In the genomic region with DNA sequence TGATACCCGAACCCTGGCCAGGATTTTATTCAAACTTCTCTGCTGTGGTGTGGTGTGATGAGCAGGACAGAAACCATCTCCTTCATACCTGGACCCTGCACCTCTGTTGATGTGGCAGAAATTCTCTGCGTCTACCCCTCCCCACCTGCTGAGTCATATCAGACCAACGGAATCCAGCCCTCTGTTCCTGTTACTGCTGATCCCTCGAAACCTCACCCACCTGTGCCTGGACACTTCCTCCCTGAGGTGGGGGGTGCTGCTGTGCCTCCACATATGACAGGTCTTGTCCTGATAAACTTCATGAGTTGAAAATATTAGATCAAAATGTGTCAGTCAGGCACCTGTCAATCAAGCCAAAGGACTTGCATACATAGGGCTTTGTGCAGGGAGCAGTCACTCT, we compare ENCODE assay signal across 31 mouse cellular contexts. TPM values are rescaled to one million over a fixed set of nuclear protein-coding genes. Genes with fewer than 3 reads are reported as not detected.
DNase-seq lines count a peak whose midpoint lies in the region; ATAC-seq and TF ChIP-seq lines count a peak whose summit lies in the region.
"Had no signal": no experiment of that assay in that cellular context is flagged by ENCODE, and none has a peak within 500 bp of the region (broad histone marks: within the 10 kb centered on the region; RNA-seq: fewer than 3 reads in every experiment).

No protein-coding gene starts in this region.

- no peaks in the 10 kb centered on the region for H3K36me3 ChIP-seq in testis, adult 2 months (ENCODE audit: control insufficient read depth, insufficient read depth, low read length)
- no peaks in the 10 kb centered on the region for H3K36me3 ChIP-seq in G1E (replicated peaks)
- no peaks in the 10 kb centered on the region for H3K36me3 ChIP-seq in neural tube, embryonic 15.5 days
- H3K36me3 ChIP-seq: embryonic facial prominence, embryonic 10.5 days; embryonic facial prominence, embryonic 13.5 days; forebrain, embryonic 12.5 days; forebrain, embryonic 15.5 days; heart, embryonic 10.5 days; heart, embryonic 13.5 days had no signal

- H3K4me2 ChIP-seq in neural tube, embryonic 15.5 days, result no peak overlapping the region
- H3K4me2 ChIP-seq: embryonic facial prominence, embryonic 13.5 days; forebrain, embryonic 12.5 days; forebrain, embryonic 15.5 days; heart, embryonic 13.5 days; hindbrain, embryonic 14.5 days had no signal

- no peaks in the 10 kb centered on the region for H3K9me3 ChIP-seq in G1E (replicated peaks)
- no peaks in the 10 kb centered on the region for H3K9me3 ChIP-seq in neural tube, embryonic 15.5 days (replicated peaks)
- H3K9me3 ChIP-seq: embryonic facial prominence, embryonic 10.5 days; embryonic facial prominence, embryonic 13.5 days; forebrain, embryonic 12.5 days; forebrain, embryonic 15.5 days; heart, embryonic 10.5 days had no signal

- no peak for TF ChIP-seq POLR2A in testis, adult 2 months (IDR thresholded peaks at IDR 0.05; ENCODE audit: control insufficient read depth, low read depth, low read length)

- no peak for TF ChIP-seq CTCF in testis, adult 2 months (IDR thresholded peaks at IDR 0.05; ENCODE audit: control insufficient read depth, insufficient read depth, insufficient replicate concordance, low read depth, low read length)
- no peak for TF ChIP-seq CTCF in G1E (IDR thresholded peaks at IDR 0.05; ENCODE audit: low read depth, low read length)

- 83% methylated on average over 4 of the region's 4 CpGs for WGBS in neural tube, embryonic 15.5 days

- peaks cover 3% of the 10 kb centered on the region for H3K4me1 ChIP-seq in testis, adult 2 months (ENCODE audit: control insufficient read depth, insufficient read depth, low read length)
- H3K4me1 ChIP-seq in G1E (ENCODE audit: insufficient read depth, low read depth, low read length), result peaks cover 42% of the 10 kb centered on the region
- H3K4me1 ChIP-seq in neural tube, embryonic 15.5 days, result no peaks in the 10 kb centered on the region
- H3K4me1 ChIP-seq: embryonic facial prominence, embryonic 10.5 days; embryonic facial prominence, embryonic 13.5 days; forebrain, embryonic 12.5 days; forebrain, embryonic 15.5 days; heart, embryonic 10.5 days had no signal

- H3K27ac ChIP-seq in testis, adult 2 months (ENCODE audit: control insufficient read depth, insufficient read depth, low read depth, low read length), result peak overlapping the region; percentile 94
- no peak overlapping the region for H3K27ac ChIP-seq in neural tube, embryonic 15.5 days (replicated peaks)
- H3K27ac ChIP-seq: embryonic facial prominence, embryonic 10.5 days; embryonic facial prominence, embryonic 13.5 days; forebrain, embryonic 12.5 days; forebrain, embryonic 15.5 days; heart, embryonic 10.5 days; heart, embryonic 13.5 days; hindbrain, embryonic 14.5 days; hindbrain, postnatal 0 days had no signal

- peak overlapping the region; percentile 84 for H3K4me3 ChIP-seq in testis, adult 2 months (ENCODE audit: control insufficient read depth, low read depth, low read length)
- H3K4me3 ChIP-seq in G1E (ENCODE audit: low read depth, low read length), result peak overlapping the region; percentile 33; the same call in 1 of the 2 replicates
- no peak overlapping the region for H3K4me3 ChIP-seq in neural tube, embryonic 15.5 days (replicated peaks)
- H3K4me3 ChIP-seq: embryonic facial prominence, embryonic 10.5 days; embryonic facial prominence, embryonic 13.5 days; erythroblast, embryonic 14.5 days; forebrain, embryonic 12.5 days; forebrain, embryonic 15.5 days; heart, embryonic 10.5 days; heart, embryonic 13.5 days had no signal

- H3K27me3 ChIP-seq in testis, adult 2 months (ENCODE audit: control insufficient read depth, insufficient read depth, low read length), result no peaks in the 10 kb centered on the region
- H3K27me3 ChIP-seq in G1E (ENCODE audit: insufficient read depth, low read length), result peaks cover 13% of the 10 kb centered on the region
- no peaks in the 10 kb centered on the region for H3K27me3 ChIP-seq in neural tube, embryonic 15.5 days (replicated peaks)
- H3K27me3 ChIP-seq: embryonic facial prominence, embryonic 13.5 days; forebrain, embryonic 12.5 days; forebrain, embryonic 15.5 days; heart, embryonic 13.5 days had no signal

- no peak overlapping the region for H3K9ac ChIP-seq in neural tube, embryonic 15.5 days (replicated peaks)
- H3K9ac ChIP-seq: embryonic facial prominence, embryonic 13.5 days; forebrain, embryonic 12.5 days; forebrain, embryonic 15.5 days; heart, embryonic 13.5 days; hindbrain, embryonic 14.5 days had no signal

- DNase-seq in testis, postnatal 10 days (ENCODE audit: low spot score), result no peak
- DNase-seq in G1E (ENCODE audit: low spot score), result peak; percentile 63
- peak; percentile 69 for DNase-seq in induced T-regulatory cell, adult 2 months (ENCODE audit: low read depth)
- DNase-seq in right cerebral cortex, postnatal 4 days, result no peak
- DNase-seq in heart, adult 9 months (ENCODE audit: low spot score in 2 of 2), result no peak
- DNase-seq: adrenal gland, adult 8-10 months; adrenal gland, postnatal 25 days; B cell, adult 2 months; cerebellum, adult 18-20 months; cerebellum, adult 9-10 months; cerebellum, postnatal 36 days; embryo, embryonic 11 days; gastrocnemius, postnatal 10 days; gastrocnemius, postnatal 36 days; heart, adult 18-20 months; heart, postnatal 14 days; heart, postnatal 4 days had no signal

- peak; percentile 57 for ATAC-seq in G1E (ENCODE audit: extremely low read depth, insufficient number of reproducible peaks, low FRiP score, poor library complexity, severe bottlenecking)
- ATAC-seq in megakaryocyte-erythroid progenitor cell, adult 5-6 weeks (replicated peaks; ENCODE audit: low FRiP score, low TSS enrichment, poor library complexity, severe bottlenecking), result peak; percentile 52; the same call in 1 of the 2 replicates
- no peak for ATAC-seq in neural tube, embryonic 15.5 days (ENCODE audit: low FRiP score)
- ATAC-seq: activated CD4-positive, CD25-positive, alpha-beta regulatory T cell, adult 4 months; forebrain, embryonic 15.5 days; hindbrain, postnatal 0 days; intestine, postnatal 0 days had no signal

RNA-seq across cellular contexts. Expression of gene Gm10282, which starts 19.8 kb away (rescaled TPM):
- polyA plus RNA-seq in testis, adult 2 months (2012; rRNA removed), result 1.1 and 1.7 TPM in 2 replicates
- total RNA-seq in G1E (2014; fragmentation: Nextera tagmentation) (66.3 and 84.2 TPM in 2 replicates), G1E (2017) (80.3 and 87.9 TPM in 2 replicates)
- polyA plus RNA-seq in G1E (2012), result 164 and 205 TPM in 2 replicates
- total RNA-seq in megakaryocyte-erythroid progenitor cell, adult 5-6 weeks (2014; fragmentation: Nextera tagmentation), result 6.8 and 12.5 TPM in 2 replicates
- 7.4 and 11.2 TPM in 2 replicates for total RNA-seq in megakaryocyte-erythroid progenitor cell, adult 5-6 weeks (2017)
- polyA plus RNA-seq in neural tube, embryonic 15.5 days (2015; fragmentation: Nextera tagmentation; extraction: Ambion mirVana), result 10.9 and 13.0 TPM in 2 replicates

RNA-seq across cellular contexts. Expression of gene Klf2, which starts 33.5 kb away (rescaled TPM):
- 10.6 and 13.5 TPM in 2 replicates for polyA plus RNA-seq in testis, adult 2 months (2012; rRNA removed)
- total RNA-seq in G1E (2014; fragmentation: Nextera tagmentation) (not detected in 2 replicates), G1E (2017) (0.11 and 0.12 TPM in 2 replicates)
- polyA plus RNA-seq in G1E (2012), result 1.1 and 1.9 TPM in 2 replicates
- total RNA-seq in megakaryocyte-erythroid progenitor cell, adult 5-6 weeks (2014; fragmentation: Nextera tagmentation), result 4.0 and 4.4 TPM in 2 replicates
- total RNA-seq in megakaryocyte-erythroid progenitor cell, adult 5-6 weeks (2017), result 2.3 and 5.1 TPM in 2 replicates
- polyA plus RNA-seq in neural tube, embryonic 15.5 days (2015; fragmentation: Nextera tagmentation; extraction: Ambion mirVana), result 6.7 and 7.9 TPM in 2 replicates

RNA-seq across cellular contexts. Expression of gene Ap1m1, which starts 45.5 kb away (rescaled TPM):
- polyA plus RNA-seq in testis, adult 2 months (2012; rRNA removed), result 405 and 422 TPM in 2 replicates
- total RNA-seq in G1E (2014; fragmentation: Nextera tagmentation) (49.8 and 62.7 TPM in 2 replicates), G1E (2017) (35.0 and 39.4 TPM in 2 replicates)
- polyA plus RNA-seq in G1E (2012), result 93.8 and 98.3 TPM in 2 replicates
- total RNA-seq in megakaryocyte-erythroid progenitor cell, adult 5-6 weeks (2014; fragmentation: Nextera tagmentation), result 110 and 155 TPM in 2 replicates
- 63.6 and 64.8 TPM in 2 replicates for total RNA-seq in megakaryocyte-erythroid progenitor cell, adult 5-6 weeks (2017)
- polyA plus RNA-seq in neural tube, embryonic 15.5 days (2015; fragmentation: Nextera tagmentation; extraction: Ambion mirVana), result 235 and 249 TPM in 2 replicates

Comparison
In these comparisons a context has a peak if more than half of its experiments do, and no peak if none do; other contexts are left out.
1. DNase-seq: peak in G1E (single experiment) and induced T-regulatory cell, adult 2 months (single experiment); none in testis, postnatal 10 days (single experiment), right cerebral cortex, postnatal 4 days (single experiment) and heart, adult 9 months (0 of 2).
2. RNA of gene Gm10282, which starts 19.8 kb away (polyA plus RNA-seq): 164 to 205 TPM in G1E; 10.9 to 13.0 TPM in neural tube, embryonic 15.5 days and 1.1 to 1.7 TPM in testis, adult 2 months; every median in the first group is over 10 times any median in the second.